Mouse (Mus musculus) CH12.LX (cell line): ENCODE data around the gene Amdhd1. TPM values are rescaled to one million over a fixed set of nuclear protein-coding genes. Genes with fewer than 3 reads are reported as not detected.

ENCODE experiments used
- DNase-seq: peaks from one replicate; pipeline ENCODE4 v3.0.0-alpha.2; 2013; ENCODE audit errors: extremely low read depth
- H3K27ac ChIP-seq: 2 replicates; pipeline ENCODE4 v1.5.1; 2012; ENCODE audit warnings: low read depth, mild to moderate bottlenecking, control low read depth, moderate library complexity; ENCODE audit not compliant: insufficient read depth
- H3K27me3 ChIP-seq: replicated peaks from 2 replicates; pipeline ENCODE3; 2012; ENCODE audit warnings: inconsistent platforms
- H3K36me3 ChIP-seq, 2 experiments: replicated peaks in 1 of 2; 2 replicates each; pipeline versions ENCODE3 to v1.6.1; 2012; ENCODE audit warnings: inconsistent platforms in 1 of 2, low read length in 1 of 2, mild to moderate bottlenecking in 1 of 2, mixed read lengths in 1 of 2, moderate library complexity in 1 of 2; ENCODE audit not compliant: control insufficient read depth in 1 of 2, insufficient read depth in 1 of 2
- H3K4me1 ChIP-seq, 2 experiments: 2 replicates each; pipeline ENCODE4 v1.6.1; 2012; ENCODE audit warnings: inconsistent platforms in 1 of 2, moderate library complexity in 1 of 2; ENCODE audit not compliant: insufficient read depth in 2 of 2, control insufficient read depth in 1 of 2
- H3K4me2 ChIP-seq: 2 replicates; pipeline ENCODE4 v1.6.1; 2012; ENCODE audit warnings: low read depth, mild to moderate bottlenecking, control low read depth; ENCODE audit not compliant: poor library complexity, insufficient read depth, severe bottlenecking
- H3K4me3 ChIP-seq, 3 experiments: fragments of 150-350 bp in 1 of 3; sonication (generic) in 1 of 3; replicated peaks in 1 of 3; 2 replicates each; pipeline versions ENCODE3 to v1.5.1; 2011 to 2012; ENCODE audit warnings: low read depth in 2 of 3, low read length in 2 of 3, mild to moderate bottlenecking in 2 of 3, moderate library complexity in 2 of 3, control low read depth in 1 of 3, improper control_type of control experiment in 1 of 3, inconsistent platforms in 1 of 3, mixed read lengths in 1 of 3; ENCODE audit not compliant: poor library complexity in 1 of 3
- H3K79me2 ChIP-seq: replicated peaks from 2 replicates; pipeline ENCODE4 v1.6.1; 2012; ENCODE audit warnings: mild to moderate bottlenecking, moderate library complexity; ENCODE audit not compliant: control insufficient read depth, poor library complexity, insufficient read depth, severe bottlenecking; ENCODE audit errors: extremely low read depth
- H3K9ac ChIP-seq: 2 replicates; pipeline ENCODE4 v1.6.1; 2012; ENCODE audit warnings: low read depth, mild to moderate bottlenecking, control low read depth, moderate library complexity; ENCODE audit not compliant: insufficient read depth
- H3K9me3 ChIP-seq: replicated peaks from 2 replicates; pipeline ENCODE3; 2012; ENCODE audit warnings: low read length, inconsistent platforms, mixed read lengths
- BHLHE40 ChIP-seq: IDR thresholded peaks from 2 replicates; pipeline ENCODE4 v1.6.1; 2011; ENCODE audit warnings: mild to moderate bottlenecking, low read depth, low read length, improper control_type of control experiment
- CHD1 ChIP-seq: IDR thresholded peaks from 2 replicates; pipeline ENCODE4 v1.6.1; 2012; ENCODE audit warnings: low read depth, low read length, improper control_type of control experiment, inconsistent platforms
- CHD2 ChIP-seq: IDR thresholded peaks from 2 replicates; pipeline ENCODE4 v1.6.1; 2011; ENCODE audit warnings: low read length, improper control_type of control experiment
- CTCF ChIP-seq, 2 experiments: IDR thresholded peaks in 1 of 2; conservative IDR thresholded peaks in 1 of 2; 2 replicates each; pipeline ENCODE4 v1.5.1; 2011 to 2012; ENCODE audit warnings: low read depth in 2 of 2, low read length in 2 of 2, improper control_type of control experiment in 1 of 2, inconsistent platforms in 1 of 2, mild to moderate bottlenecking in 1 of 2, moderate library complexity in 1 of 2
- E2F4 ChIP-seq: IDR thresholded peaks from 2 replicates; pipeline ENCODE4 v1.6.1; 2011; ENCODE audit warnings: low read depth, low read length, improper control_type of control experiment; ENCODE audit not compliant: insufficient replicate concordance
- ELF1 ChIP-seq: IDR thresholded peaks from 2 replicates; pipeline ENCODE4 v1.6.1; 2014; ENCODE audit warnings: low read depth, mild to moderate bottlenecking, inconsistent platforms, low read length, improper control_type of control experiment
- EP300 ChIP-seq: IDR thresholded peaks from 2 replicates; pipeline ENCODE4 v1.6.1; 2011; ENCODE audit warnings: low read length, improper control_type of control experiment
- ETS1 ChIP-seq: conservative IDR thresholded peaks from 2 replicates; pipeline ENCODE4 v1.6.1; 2012; ENCODE audit warnings: low read depth, mild to moderate bottlenecking, inconsistent platforms, low read length, improper control_type of control experiment, moderate library complexity
- GABPA ChIP-seq: IDR thresholded peaks from 2 replicates; pipeline ENCODE4 v1.6.1; 2012; ENCODE audit warnings: low read depth, low read length, improper control_type of control experiment, inconsistent platforms; ENCODE audit not compliant: insufficient replicate concordance
- HCFC1 ChIP-seq: IDR thresholded peaks from 2 replicates; pipeline ENCODE4 v1.6.1; 2012; ENCODE audit warnings: low read depth, mild to moderate bottlenecking, inconsistent platforms, low read length, improper control_type of control experiment
- IRF4 ChIP-seq: IDR thresholded peaks from 2 replicates; pipeline ENCODE4 v1.6.1; 2014; ENCODE audit warnings: low read depth, mild to moderate bottlenecking, inconsistent platforms, low read length, improper control_type of control experiment
- JUN ChIP-seq: IDR thresholded peaks from 2 replicates; pipeline ENCODE4 v1.6.1; 2011; ENCODE audit warnings: low read depth, mild to moderate bottlenecking, low read length, improper control_type of control experiment, moderate library complexity; ENCODE audit not compliant: insufficient read depth
- JUND ChIP-seq: conservative IDR thresholded peaks from 2 replicates; pipeline ENCODE4 v1.6.1; 2011; ENCODE audit warnings: low read depth, low read length, improper control_type of control experiment
- KAT2A ChIP-seq: IDR thresholded peaks from 2 replicates; pipeline ENCODE4 v1.6.1; 2012; ENCODE audit warnings: low read length, improper control_type of control experiment, inconsistent platforms; ENCODE audit not compliant: insufficient replicate concordance
- MAFK ChIP-seq: IDR thresholded peaks from 2 replicates; pipeline ENCODE4 v1.6.1; 2011; ENCODE audit warnings: low read length, improper control_type of control experiment; ENCODE audit not compliant: insufficient replicate concordance
- MAX ChIP-seq: IDR thresholded peaks from 2 replicates; pipeline ENCODE4 v1.6.1; 2011; ENCODE audit warnings: low read length, improper control_type of control experiment
- MAZ ChIP-seq: IDR thresholded peaks from 2 replicates; pipeline ENCODE4 v1.6.1; 2012; ENCODE audit warnings: low read depth, mild to moderate bottlenecking, inconsistent platforms, low read length, improper control_type of control experiment, moderate library complexity
- MEF2A ChIP-seq: IDR thresholded peaks from 2 replicates; pipeline ENCODE4 v1.6.1; 2014; ENCODE audit warnings: low read depth, mild to moderate bottlenecking, inconsistent platforms, low read length, improper control_type of control experiment, borderline replicate concordance
- MXI1 ChIP-seq: IDR thresholded peaks from 2 replicates; pipeline ENCODE4 v1.6.1; 2011; ENCODE audit warnings: mild to moderate bottlenecking, low read depth, low read length, improper control_type of control experiment
- MYC ChIP-seq: IDR thresholded peaks from 2 replicates; pipeline ENCODE4 v1.6.1; 2011; ENCODE audit warnings: low read depth, mild to moderate bottlenecking, improper control_type of control experiment, low read length
- NELFE ChIP-seq: IDR thresholded peaks from 2 replicates; pipeline ENCODE4 v1.6.1; 2011; ENCODE audit warnings: low read depth, low read length, improper control_type of control experiment
- NRF1 ChIP-seq: IDR thresholded peaks from 2 replicates; pipeline ENCODE4 v1.6.1; 2014; ENCODE audit warnings: low read depth, mild to moderate bottlenecking, inconsistent platforms, low read length, improper control_type of control experiment, moderate library complexity
- PAX5 ChIP-seq: IDR thresholded peaks from 2 replicates; pipeline ENCODE4 v1.6.1; 2012; ENCODE audit warnings: low read length, inconsistent platforms, mixed read lengths
- POLR2A ChIP-seq: IDR thresholded peaks from 2 replicates; pipeline ENCODE4 v1.6.1; 2011; ENCODE audit warnings: low read depth, mild to moderate bottlenecking, improper control_type of control experiment, low read length
- POLR2AphosphoS2 ChIP-seq: IDR thresholded peaks from 2 replicates; pipeline ENCODE4 v1.6.1; 2011; ENCODE audit warnings: low read depth, low read length, improper control_type of control experiment
- RAD21 ChIP-seq: IDR thresholded peaks from 2 replicates; pipeline ENCODE4 v1.6.1; 2011; ENCODE audit warnings: low read depth, mild to moderate bottlenecking, low read length, improper control_type of control experiment, moderate library complexity
- RCOR1 ChIP-seq: conservative IDR thresholded peaks from 2 replicates; pipeline ENCODE4 v1.6.1; 2012; ENCODE audit warnings: low read depth, mild to moderate bottlenecking, inconsistent platforms, low read length, improper control_type of control experiment
- SIN3A ChIP-seq: IDR thresholded peaks from 2 replicates; pipeline ENCODE4 v1.6.1; 2012; ENCODE audit warnings: low read length, improper control_type of control experiment, inconsistent platforms
- SMC3 ChIP-seq: IDR thresholded peaks from 2 replicates; pipeline ENCODE4 v1.6.1; 2011; ENCODE audit warnings: low read depth, low read length, improper control_type of control experiment
- TBP ChIP-seq: conservative IDR thresholded peaks from 2 replicates; pipeline ENCODE4 v1.6.1; 2011; ENCODE audit warnings: low read depth, low read length, improper control_type of control experiment
- TCF12 ChIP-seq: IDR thresholded peaks from 2 replicates; pipeline ENCODE4 v1.6.1; 2014; ENCODE audit warnings: low read depth, mild to moderate bottlenecking, inconsistent platforms, low read length, improper control_type of control experiment
- UBTF ChIP-seq: IDR thresholded peaks from 2 replicates; pipeline ENCODE4 v1.6.1; 2012; ENCODE audit warnings: low read depth, mild to moderate bottlenecking, inconsistent platforms, low read length, improper control_type of control experiment, moderate library complexity
- USF1 ChIP-seq: IDR thresholded peaks from 2 replicates; pipeline ENCODE4 v1.6.1; 2014; ENCODE audit warnings: low read depth, mild to moderate bottlenecking, inconsistent platforms, low read length, improper control_type of control experiment
- USF2 ChIP-seq: conservative IDR thresholded peaks from 2 replicates; pipeline ENCODE4 v1.6.1; 2011; ENCODE audit warnings: low read depth, low read length, improper control_type of control experiment
- ZC3H11A ChIP-seq: IDR thresholded peaks from 2 replicates; pipeline ENCODE4 v1.6.1; 2012; ENCODE audit warnings: low read depth, mild to moderate bottlenecking, inconsistent platforms, low read length, improper control_type of control experiment
- ZKSCAN1 ChIP-seq: IDR thresholded peaks from 2 replicates; pipeline ENCODE4 v1.6.1; 2012; ENCODE audit warnings: low read depth, inconsistent platforms, low read length, improper control_type of control experiment, borderline replicate concordance
- ZMIZ1 ChIP-seq: IDR thresholded peaks from 2 replicates; pipeline ENCODE4 v1.6.1; 2012; ENCODE audit warnings: low read depth, mild to moderate bottlenecking, inconsistent platforms, low read length, improper control_type of control experiment
- ZNF384 ChIP-seq: IDR thresholded peaks from 2 replicates; pipeline ENCODE4 v1.6.1; 2012; ENCODE audit warnings: low read depth, low read length, improper control_type of control experiment, inconsistent platforms
- dilution Hi-C: fragments of 300-500 bp; cut with MboI; formaldehyde crosslinking; loops from 2 replicates; pipeline ENCODE4 v1.14.3; 2020; ENCODE audit warnings: low sequenced_read_pairs; ENCODE audit not compliant: extremely low pct_unique_long_range_greater_than_20kb, extremely low pct_ligation_motif_present
- in situ Hi-C: fragments of 300-500 bp; cut with MboI; formaldehyde crosslinking; loops from 3 replicates; pipeline ENCODE4 v1.14.3; 2019; ENCODE audit warnings: low sequenced_read_pairs, low pct_ligation_motif_present, low pct_unique_long_range_greater_than_20kb, mixed read lengths
- polyA plus RNA-seq: library from polyadenylated mRNA; unstranded; fragments of >175 nt; gene quantifications from 2 replicates; pipeline ENCODE4 v1.2.1, GENCODE M21; 2012; ENCODE audit warnings: low read depth; ENCODE audit not compliant: insufficient read length
- total RNA-seq, 2 experiments: library from RNA; depleted of rRNA; stranded (reverse); fragments of 300-350 nt in 1 of 2; fragments of >200 nt in 1 of 2; gene quantifications; 2 replicates each; pipeline ENCODE4 v1.2.3; 2012 to 2014

Gene Amdhd1
- total and polyA plus RNA-seq, 3 experiments, result 2.3 to 8.4 (median 3.3) TPM

DNA sequence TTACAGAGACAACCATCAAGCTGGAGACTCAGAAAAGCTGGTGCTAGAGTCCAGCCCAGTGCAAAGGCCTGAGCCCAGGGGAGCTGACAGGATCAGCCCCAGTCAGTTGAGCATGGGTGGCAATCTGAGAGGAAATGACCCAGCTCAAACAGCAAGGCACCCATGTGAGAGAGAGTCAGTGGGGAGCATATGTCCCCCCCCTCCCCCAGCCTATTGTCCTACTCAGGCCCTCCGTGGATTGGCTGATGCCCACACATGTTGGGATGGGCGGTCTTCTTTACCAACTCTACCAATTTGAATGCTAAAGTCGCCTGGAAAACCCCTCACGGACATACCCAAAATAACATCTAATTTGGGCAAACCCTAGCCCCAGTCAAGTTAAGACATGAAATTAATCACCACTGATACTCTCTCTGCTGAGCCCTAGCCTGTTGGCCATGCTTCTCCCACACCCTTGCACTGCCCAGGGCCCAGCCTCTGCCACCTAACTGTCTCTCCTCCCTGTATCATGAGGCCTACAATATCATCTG, 8.0 kb upstream of the Amdhd1 start:
- Histone ChIP-seq H3K9ac (peak overlapping the region; percentile 75), H3K27ac (peak overlapping the region; percentile 99), H3K79me2 (no peaks in the 10 kb centered on the region), H3K9me3 (no peaks in the 10 kb centered on the region), H3K4me3 (no peak overlapping the region), H3K27me3 (no peaks in the 10 kb centered on the region), H3K36me3 (peaks cover 2 to 17% of the 10 kb centered on the region in 2 experiments), H3K4me2 (peak overlapping the region; percentile 47), H3K4me1 (peaks cover 19 to 79% of the 10 kb centered on the region in 2 experiments)
- TF ChIP-seq TCF12 (peak; percentile 80), MAX (peak; percentile 82), MYC (peak; percentile 93), KAT2A (no peak), USF2 (no peak; the same call in 1 of the 2 replicates), ETS1 (peak; percentile 76), NELFE (peak; percentile 68), ZKSCAN1 (no peak), RAD21 (no peak), CHD1 (peak; percentile 87), JUN (peak; percentile 44; the same call in 1 of the 2 replicates), ELF1 (peak; percentile 44; the same call in 1 of the 2 replicates), JUND (no peak), SMC3 (peak; percentile 20), CTCF (conservative IDR thresholded peaks at IDR 0.05 in 1 of 2, IDR thresholded peaks at IDR 0.05 in 1 of 2; ENCODE audit: low read depth in 2 of 2, low read length in 2 of 2) (no peak), MEF2A (peak; percentile 98), EP300 (peak; percentile 75), IRF4 (peak; percentile 86), RCOR1 (no peak), POLR2A (peak; percentile 89), ZC3H11A (no peak), NRF1 (0 out of 2 replicates have a peak, but pooled peaks have one; percentile 29), POLR2AphosphoS2 (no peak), TBP (peak; percentile 89), MAZ (peak; percentile 80), GABPA (no peak), UBTF (0 out of 2 replicates have a peak, but pooled peaks have one; percentile 85), MAFK (0 out of 2 replicates have a peak, but pooled peaks have one; percentile 15), ZNF384 (no peak), CHD2 (peak; percentile 78), PAX5 (no peak), USF1 (peak; percentile 56), HCFC1 (peak; percentile 33; the same call in 1 of the 2 replicates), BHLHE40 (peak; percentile 71; the same call in 1 of the 2 replicates), SIN3A (peak; percentile 56; the same call in 1 of the 2 replicates), ZMIZ1 (peak; percentile 85), E2F4 (no peak), MXI1 (no peak; the same call in 1 of the 2 replicates)
- dilution Hi-C loops (no loop called here), in situ Hi-C loops (no loop called here)
- DNase-seq, result peak; percentile 98
